Mouse (Mus musculus) myocyte (in vitro differentiated cells): Measurements from ENCODE around the gene Spata31d1b.

Experiments used
- CEBPB ChIP-seq: IDR thresholded peaks from 2 replicates; pipeline ENCODE4 v1.6.1; 2011; ENCODE audit warnings: mild to moderate bottlenecking, moderate library complexity; ENCODE audit not compliant: poor library complexity, insufficient read depth, severe bottlenecking
- E2F4 ChIP-seq: IDR thresholded peaks from one replicate; pipeline ENCODE4 v1.6.1; 2011; ENCODE audit warnings: mild to moderate bottlenecking, control low read depth, moderate library complexity; ENCODE audit not compliant: insufficient read depth
- MAX ChIP-seq: IDR thresholded peaks from one replicate; pipeline ENCODE4 v1.6.1; 2011; ENCODE audit warnings: low read depth, mild to moderate bottlenecking, control low read depth
- MYOD1 ChIP-seq, 3 experiments: IDR thresholded peaks; one replicate each; pipeline ENCODE4 v1.6.1; 2011; ENCODE audit warnings: control low read depth in 2 of 3, low read depth in 2 of 3, mild to moderate bottlenecking in 2 of 3, moderate library complexity in 1 of 3; ENCODE audit not compliant: insufficient read length in 2 of 3, control insufficient read depth in 1 of 3
- MYOG ChIP-seq, 3 experiments: IDR thresholded peaks; one replicate each; pipeline ENCODE4 v1.6.1; 2011; ENCODE audit warnings: control low read depth in 2 of 3, low read depth in 2 of 3, mild to moderate bottlenecking in 2 of 3; ENCODE audit not compliant: insufficient read length in 2 of 3, control insufficient read depth in 1 of 3, insufficient read depth in 1 of 3
- POLR2A ChIP-seq: IDR thresholded peaks from one replicate; pipeline ENCODE4 v1.6.1; 2011; ENCODE audit warnings: low read depth, mild to moderate bottlenecking, control low read depth, moderate library complexity; ENCODE audit not compliant: insufficient read length
- POLR2AphosphoS2 ChIP-seq: IDR thresholded peaks from one replicate; pipeline ENCODE4 v1.6.1; 2011; ENCODE audit warnings: low read depth, control low read depth; ENCODE audit not compliant: insufficient read length
- REST ChIP-seq: IDR thresholded peaks from one replicate; pipeline ENCODE4 v1.6.1; 2011; ENCODE audit warnings: mild to moderate bottlenecking, control low read depth, moderate library complexity; ENCODE audit not compliant: insufficient read depth, insufficient read length
- SRF ChIP-seq: IDR thresholded peaks from one replicate; pipeline ENCODE4 v1.6.1; 2011; ENCODE audit warnings: low read depth; ENCODE audit not compliant: control insufficient read depth, insufficient read length
- TCF12 ChIP-seq: IDR thresholded peaks from one replicate; pipeline ENCODE4 v1.6.1; 2011; ENCODE audit warnings: mild to moderate bottlenecking, control low read depth; ENCODE audit not compliant: poor library complexity, insufficient read depth, severe bottlenecking
- USF1 ChIP-seq: IDR thresholded peaks from one replicate; pipeline ENCODE4 v1.6.1; 2011; ENCODE audit warnings: low read depth, mild to moderate bottlenecking, control low read depth, moderate library complexity

- no peak for TF ChIP-seq POLR2A
- no peak for TF ChIP-seq POLR2AphosphoS2
- no peak for TF ChIP-seq MYOD1 (IDR thresholded peaks at IDR 0.05; ENCODE audit: control insufficient read depth in 1 of 3, insufficient read length in 2 of 3, low read depth in 2 of 3)
- no peak for TF ChIP-seq MYOG (IDR thresholded peaks at IDR 0.05; ENCODE audit: control insufficient read depth in 1 of 3, insufficient read depth in 1 of 3, insufficient read length in 2 of 3, low read depth in 2 of 3)
- no peak for TF ChIP-seq SRF
- no peak for TF ChIP-seq E2F4
- no peak for TF ChIP-seq CEBPB
- TF ChIP-seq TCF12 = no peak
- no peak for TF ChIP-seq USF1
- TF ChIP-seq MAX = no peak
- no peak for TF ChIP-seq REST
Measured at GRCm38 (mm10) chr13:59731652-59732051, 19.6 kb downstream of the Spata31d1b start, which contains the start of gene Spata31d1d.
